Mouse (Mus musculus) liver, embryonic 12.5 days (tissue): ENCODE measurements at regions not wholly inside any gene's neighbourhood (a gene's known extent, or its start where the extent isn't known, plus 50 kb on each side); places are given as distances from the start of the nearest gene placed in this dataset.

Experiments used
- ATAC-seq: fragments of 200-750 bp; cut with Nextera tagmentation; 2 replicates; pipeline ENCODE4 v1.8.0; 2017; ENCODE audit warnings: moderate number of reproducible peaks, mild to moderate bottlenecking, moderate library complexity
- H3K27ac ChIP-seq: fragments of 300-500 bp; sonication (generic); 2 replicates; pipeline ENCODE4 v1.5.1; 2016; ENCODE audit warnings: mild to moderate bottlenecking
- H3K27me3 ChIP-seq: fragments of 300-500 bp; sonication (generic); replicated peaks from 2 replicates; pipeline ENCODE4 v1.6.1; 2016; ENCODE audit warnings: mild to moderate bottlenecking, moderate library complexity
- H3K36me3 ChIP-seq: fragments of 300-500 bp; sonication (generic); 2 replicates; pipeline ENCODE4 v1.6.1; 2016; ENCODE audit warnings: mild to moderate bottlenecking, moderate library complexity
- H3K4me1 ChIP-seq: fragments of 300-500 bp; sonication (generic); 2 replicates; pipeline ENCODE4 v1.6.1; 2016
- H3K4me2 ChIP-seq: fragments of 300-500 bp; sonication (generic); 2 replicates; pipeline ENCODE4 v1.6.1; 2016; ENCODE audit warnings: mild to moderate bottlenecking, moderate library complexity
- H3K4me3 ChIP-seq: fragments of 300-500 bp; sonication (generic); 2 replicates; pipeline ENCODE4 v1.5.1; 2016; ENCODE audit warnings: mild to moderate bottlenecking, moderate library complexity
- H3K9ac ChIP-seq: fragments of 300-500 bp; sonication (generic); 2 replicates; pipeline ENCODE4 v1.6.1; 2016; ENCODE audit warnings: mild to moderate bottlenecking, moderate library complexity
- H3K9me3 ChIP-seq: fragments of 300-500 bp; sonication (generic); replicated peaks from 2 replicates; pipeline ENCODE4 v1.6.1; 2016; ENCODE audit warnings: mild to moderate bottlenecking, moderate library complexity
- WGBS: fragments of 180-500 bp; shearing (Covaris S2); methylation state at CpG from one replicate; pipeline ENCODE4 v1.1.7; 2016; ENCODE audit not compliant: insufficient replicate concordance; 5-methylcytosine and 5-hydroxymethylcytosine counted together

DNA sequence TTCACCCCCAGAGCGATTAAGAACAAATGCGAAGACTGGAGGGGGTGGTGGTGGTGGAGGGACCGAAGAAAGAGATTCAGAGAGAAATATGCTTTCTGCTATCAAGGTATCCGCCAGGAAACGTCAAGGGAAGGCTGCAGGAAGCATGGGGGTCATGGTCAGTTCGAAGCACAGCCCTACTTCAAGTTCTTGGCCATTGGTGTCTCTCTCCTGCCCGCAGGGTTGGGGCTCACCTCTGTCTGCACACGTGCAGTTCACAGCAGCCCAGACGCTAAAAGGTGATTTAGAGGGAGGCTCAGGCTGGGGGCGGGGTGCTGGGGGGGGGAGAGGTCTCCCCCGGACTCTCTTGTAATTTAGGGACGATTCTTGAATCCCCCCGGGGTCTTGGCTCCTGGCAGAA is 533.1 kb upstream of the Tbx3 start:
- H3K9me3 ChIP-seq: 0 out of 2 replicates have a peak, but pooled peaks cover 8% of the 10 kb centered on the region
- H3K36me3 ChIP-seq: no peaks in the 10 kb centered on the region
- H3K4me1 ChIP-seq: no peaks in the 10 kb centered on the region
- H3K27me3 ChIP-seq: peaks cover 5% of the 10 kb centered on the region; the same call in 1 of the 2 replicates
- ATAC-seq: no peak
- WGBS: 34% methylated on average over 13 of the region's 13 CpGs
- no peak overlapping the region for H3K9ac ChIP-seq
- H3K27ac ChIP-seq: no peak overlapping the region
- H3K4me2 ChIP-seq: no peak overlapping the region
- H3K4me3 ChIP-seq: no peak overlapping the region

DNA sequence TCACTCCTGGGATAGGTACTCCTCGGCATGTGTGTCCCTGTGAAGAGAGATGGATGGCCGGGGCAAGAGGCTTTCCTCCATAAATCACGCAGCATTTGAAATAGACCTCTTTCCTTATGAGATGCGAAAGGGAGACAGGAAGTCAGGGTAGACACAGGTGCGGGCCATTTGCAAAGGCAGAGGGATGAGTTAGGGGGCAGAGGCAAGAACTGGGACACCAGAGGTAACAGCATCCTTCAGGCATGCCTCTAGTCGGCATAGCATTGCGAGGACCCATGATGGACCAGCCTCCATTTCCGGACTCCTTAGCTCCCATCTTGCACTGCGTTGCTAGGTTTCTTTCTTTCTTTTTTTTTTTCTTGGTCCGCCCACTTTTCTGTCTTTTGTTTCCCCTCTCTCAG is 532.6 kb upstream of the Tbx3 start:
- H3K4me2 ChIP-seq: no peak overlapping the region
- WGBS: 68% methylated on average over 10 of the region's 10 CpGs

DNA sequence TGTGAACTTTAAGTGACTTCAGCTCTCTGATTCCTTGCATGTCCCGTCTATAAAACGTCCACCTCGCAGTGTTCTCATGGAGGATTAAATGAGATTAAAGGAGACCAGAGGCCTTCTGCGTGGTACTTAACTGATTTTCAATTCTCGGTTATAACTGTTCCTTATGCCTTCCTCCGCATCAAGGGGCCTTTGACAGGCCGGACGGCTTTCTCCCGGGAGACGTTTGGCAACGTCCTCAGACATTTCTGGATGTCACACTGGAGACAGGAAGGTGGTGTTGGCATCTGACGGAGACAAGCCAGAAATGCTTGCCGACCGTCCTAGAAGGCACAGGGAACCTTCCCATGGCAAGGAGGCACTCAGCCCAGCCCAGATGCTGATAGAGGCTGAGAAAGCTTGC is 532.2 kb upstream of the Tbx3 start:
- WGBS: 58% methylated on average over 14 of the region's 14 CpGs
- no peak overlapping the region for H3K27ac ChIP-seq
- H3K9ac ChIP-seq: no peak overlapping the region

More for the DNA sequence above, 532.6 kb upstream of the Tbx3 start:
- ATAC-seq: no peak
- H3K27me3 ChIP-seq: peaks cover 5% of the 10 kb centered on the region; the same call in 1 of the 2 replicates
- H3K27ac ChIP-seq: no peak overlapping the region
- no peaks in the 10 kb centered on the region for H3K36me3 ChIP-seq
- H3K9ac ChIP-seq: no peak overlapping the region
- 0 out of 2 replicates have a peak, but pooled peaks cover 8% of the 10 kb centered on the region for H3K9me3 ChIP-seq
- no peaks in the 10 kb centered on the region for H3K4me1 ChIP-seq
- no peak overlapping the region for H3K4me3 ChIP-seq

DNA sequence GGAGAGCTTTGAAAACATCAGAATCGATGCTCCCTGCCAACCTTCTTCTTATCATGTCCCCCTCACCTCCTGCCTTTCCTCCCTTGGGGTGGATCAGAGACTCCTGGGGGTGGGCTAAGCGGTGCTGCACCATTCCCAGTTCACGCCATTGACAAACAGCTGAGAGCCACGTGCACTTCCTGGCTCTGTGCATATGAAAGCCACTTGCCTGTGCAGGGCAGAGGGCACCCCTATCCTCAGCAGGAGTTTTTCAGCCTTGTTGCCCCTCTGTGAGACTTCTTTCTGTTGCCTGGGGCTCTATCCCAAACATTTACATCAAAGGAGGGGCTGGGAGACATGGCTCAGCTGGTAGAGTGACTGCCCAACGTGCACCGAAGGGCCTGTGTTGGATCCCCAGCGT is 531.1 kb upstream of the Tbx3 start:
- ATAC-seq: no peak
- H3K4me2 ChIP-seq: no peak overlapping the region
- 41% methylated on average over 7 of the region's 7 CpGs for WGBS

More for the DNA sequence above, 532.2 kb upstream of the Tbx3 start:
- ATAC-seq: no peak
- Histone ChIP-seq H3K27me3 (peaks cover 5% of the 10 kb centered on the region; the same call in 1 of the 2 replicates), H3K36me3 (no peaks in the 10 kb centered on the region), H3K9me3 (0 out of 2 replicates have a peak, but pooled peaks cover 8% of the 10 kb centered on the region), H3K4me3 (no peak overlapping the region), H3K4me2 (no peak overlapping the region), H3K4me1 (no peaks in the 10 kb centered on the region)

DNA sequence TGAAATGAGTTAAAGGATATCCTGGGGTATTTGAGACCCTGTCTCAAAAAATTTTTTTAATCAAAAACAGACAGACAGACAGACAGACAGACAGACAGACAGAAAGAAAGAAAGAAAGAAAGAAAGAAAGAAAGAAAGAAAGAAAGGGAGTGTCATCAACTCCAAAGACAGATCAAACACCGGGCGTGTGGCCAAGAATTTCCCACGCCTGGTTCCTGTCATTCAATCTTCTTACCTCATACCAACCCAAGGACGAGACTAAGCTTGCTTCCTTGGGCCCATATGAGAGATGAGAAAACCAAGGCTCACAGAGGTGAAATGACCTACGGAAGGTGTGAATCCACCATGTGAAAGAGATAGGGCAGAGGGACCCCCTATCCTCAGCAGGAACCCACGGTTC is 530.7 kb upstream of the Tbx3 start:
- Histone ChIP-seq H3K9me3 (peaks cover 8% of the 10 kb centered on the region), H3K27me3 (peaks cover 5% of the 10 kb centered on the region; the same call in 1 of the 2 replicates), H3K4me2 (no peak overlapping the region), H3K36me3 (no peaks in the 10 kb centered on the region), H3K9ac (no peak overlapping the region), H3K4me1 (no peaks in the 10 kb centered on the region), H3K4me3 (no peak overlapping the region), H3K27ac (no peak overlapping the region)
- 60% methylated on average over 6 of the region's 6 CpGs for WGBS
- ATAC-seq: no peak

More for the DNA sequence above, 531.1 kb upstream of the Tbx3 start:
- H3K4me3 ChIP-seq: no peak overlapping the region
- H3K9ac ChIP-seq: no peak overlapping the region
- H3K27me3 ChIP-seq: peaks cover 5% of the 10 kb centered on the region; the same call in 1 of the 2 replicates
- H3K9me3 ChIP-seq: peaks cover 8% of the 10 kb centered on the region; the same call in 1 of the 2 replicates
- no peaks in the 10 kb centered on the region for H3K4me1 ChIP-seq
- no peak overlapping the region for H3K27ac ChIP-seq
- H3K36me3 ChIP-seq: no peaks in the 10 kb centered on the region

DNA sequence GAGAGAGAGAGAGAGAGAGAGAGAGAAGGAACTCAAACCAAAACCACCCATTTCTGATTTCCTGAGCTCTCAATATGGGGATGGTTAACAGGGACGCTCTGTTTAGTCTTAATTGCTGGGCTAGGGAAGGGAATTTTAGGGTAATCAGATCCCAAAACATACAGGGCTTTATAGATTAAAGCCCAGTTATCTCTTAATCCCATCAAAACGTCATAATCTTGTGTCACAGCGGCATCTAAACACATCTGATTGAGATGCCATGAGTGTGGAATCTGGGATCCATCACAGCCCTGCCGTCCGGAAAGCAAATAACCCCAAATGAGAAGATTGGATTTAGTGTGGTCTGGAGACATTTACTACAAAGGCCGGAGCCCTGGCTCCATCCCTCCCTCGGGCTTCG is 527.1 kb upstream of the Tbx3 start:
- H3K36me3 ChIP-seq: no peaks in the 10 kb centered on the region
- H3K4me2 ChIP-seq: no peak overlapping the region
- WGBS: 56% methylated on average over 8 of the region's 8 CpGs
- H3K27ac ChIP-seq: no peak overlapping the region
- no peak for ATAC-seq
- no peak overlapping the region for H3K4me3 ChIP-seq
- H3K27me3 ChIP-seq: no peaks in the 10 kb centered on the region
- no peak overlapping the region for H3K9ac ChIP-seq
- no peaks in the 10 kb centered on the region for H3K4me1 ChIP-seq
- peaks cover 8% of the 10 kb centered on the region for H3K9me3 ChIP-seq

DNA sequence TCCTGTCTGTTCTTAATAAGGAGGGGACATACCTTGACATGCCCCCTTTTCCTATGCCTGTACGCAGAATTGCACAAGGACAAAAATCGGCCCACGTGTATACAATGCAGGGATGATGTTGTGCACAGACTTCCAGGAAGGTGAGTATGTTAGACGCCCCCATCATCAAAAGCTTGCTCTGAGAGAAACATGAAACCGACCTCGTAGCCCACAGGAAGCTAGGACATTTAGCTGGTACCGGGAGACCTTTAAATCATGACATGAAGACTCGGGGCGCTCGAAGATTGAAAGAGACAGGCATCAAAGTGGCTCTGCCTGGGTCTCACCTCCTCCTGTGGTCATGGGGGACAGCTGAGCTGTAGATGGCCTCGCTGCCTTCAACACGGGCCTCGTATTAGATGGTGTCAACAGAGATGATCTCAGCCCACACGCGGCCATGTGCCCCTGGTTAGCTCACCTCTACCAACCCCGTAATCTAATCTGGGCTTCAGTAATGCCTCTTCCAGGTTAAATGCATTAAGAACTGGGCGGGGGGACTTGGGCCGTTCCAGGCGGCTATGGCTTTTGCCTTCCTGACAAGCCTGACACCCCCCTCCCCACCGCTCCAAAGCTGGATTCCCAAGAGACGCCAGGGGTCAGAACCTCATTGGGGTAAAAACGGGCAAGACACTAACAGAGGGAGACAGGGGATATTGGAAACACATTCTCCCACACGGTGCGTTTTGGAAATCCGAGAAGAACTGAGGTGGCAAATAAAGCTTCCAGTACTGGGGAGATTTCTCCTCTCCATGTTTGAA is 520.9 kb upstream of the Tbx3 start:
- Histone ChIP-seq H3K4me2 (no peak overlapping the region), H3K27me3 (no peaks in the 10 kb centered on the region), H3K36me3 (no peaks in the 10 kb centered on the region), H3K4me3 (no peak overlapping the region), H3K9ac (no peak overlapping the region), H3K9me3 (no peaks in the 10 kb centered on the region; the same call in 1 of the 2 replicates), H3K4me1 (no peaks in the 10 kb centered on the region), H3K27ac (no peak overlapping the region)
- 72% methylated on average over 25 of the region's 25 CpGs for WGBS
- no peak for ATAC-seq

DNA sequence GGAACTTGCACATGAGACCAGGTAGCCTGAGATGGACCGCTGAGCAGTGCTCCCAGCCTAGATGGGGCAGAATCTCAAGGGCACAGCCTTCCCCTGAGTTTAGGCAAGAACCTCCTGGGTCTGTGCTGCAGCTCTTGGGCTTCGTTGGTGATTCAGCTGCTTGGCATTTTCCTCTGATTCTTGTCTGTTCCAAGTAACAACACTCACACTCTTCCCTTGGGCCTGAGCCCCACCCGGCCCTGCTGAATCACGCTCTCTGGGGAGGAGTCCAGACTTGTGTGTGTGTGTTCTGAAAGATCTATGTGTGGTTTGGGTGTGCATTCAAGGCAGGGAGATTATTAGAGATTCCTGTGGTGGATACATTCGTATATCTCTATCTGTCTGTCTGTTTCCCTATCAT is 517.4 kb upstream of the Tbx3 start:
- no peaks in the 10 kb centered on the region for H3K4me1 ChIP-seq
- H3K27ac ChIP-seq: no peak overlapping the region
- H3K27me3 ChIP-seq: no peaks in the 10 kb centered on the region
- no peaks in the 10 kb centered on the region for H3K36me3 ChIP-seq
- no peak overlapping the region for H3K4me3 ChIP-seq
- no peak overlapping the region for H3K9ac ChIP-seq
- 66% methylated on average over 5 of the region's 5 CpGs for WGBS
- no peak for ATAC-seq
- peaks cover 12% of the 10 kb centered on the region; the same call in 1 of the 2 replicates for H3K9me3 ChIP-seq
- H3K4me2 ChIP-seq: no peak overlapping the region

DNA sequence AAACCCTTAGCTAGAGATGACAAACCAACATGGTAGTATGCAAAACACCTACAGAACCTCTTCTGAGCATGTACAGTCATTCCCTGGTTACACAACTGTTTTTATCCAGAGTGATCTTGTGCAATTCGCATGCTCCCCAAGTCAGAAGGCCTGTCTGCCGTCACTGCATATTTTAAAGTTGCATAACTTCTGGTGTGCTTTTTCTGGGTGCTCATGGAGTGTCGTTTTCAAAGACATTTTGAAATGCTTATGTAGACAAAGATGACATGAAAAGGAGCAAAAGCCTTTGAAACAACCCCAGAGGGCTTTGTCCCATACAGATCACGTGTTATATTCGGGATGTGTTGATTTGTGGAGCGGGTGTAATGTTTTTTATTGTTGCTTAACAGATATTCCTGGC is 513.8 kb upstream of the Tbx3 start:
- 62% methylated on average over 6 of the region's 6 CpGs for whole genome bisulfite sequencing
- Histone ChIP-seq H3K36me3 (no peaks in the 10 kb centered on the region), H3K4me1 (no peaks in the 10 kb centered on the region), H3K27ac (no peak overlapping the region), H3K9ac (no peak overlapping the region), H3K4me2 (no peak overlapping the region), H3K4me3 (no peak overlapping the region), H3K9me3 (peaks cover 12% of the 10 kb centered on the region; the same call in 1 of the 2 replicates), H3K27me3 (no peaks in the 10 kb centered on the region)
- ATAC-seq: no peak

DNA sequence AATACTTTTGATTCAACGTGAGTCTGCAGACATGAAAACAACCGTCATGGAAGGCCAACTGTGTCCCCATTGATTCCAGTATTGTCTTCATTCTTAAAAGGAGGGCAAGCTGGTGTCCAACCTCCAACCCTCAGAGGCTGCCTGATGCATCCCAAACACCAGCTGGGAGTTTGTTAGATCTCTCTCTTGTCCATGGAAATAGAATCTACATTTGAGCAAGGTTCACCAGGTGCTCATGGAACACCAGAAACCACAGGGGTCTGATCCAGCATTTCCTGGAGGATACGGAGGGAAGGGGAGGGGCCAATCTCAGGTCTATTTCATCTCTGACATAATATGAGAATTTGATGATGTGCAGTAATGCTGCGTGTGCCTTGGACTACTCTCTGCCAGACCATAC is 512.3 kb upstream of the Tbx3 start:
- no peak for ATAC-seq
- WGBS: 59% methylated on average over 4 of the region's 4 CpGs
- no peak overlapping the region for H3K4me2 ChIP-seq

DNA sequence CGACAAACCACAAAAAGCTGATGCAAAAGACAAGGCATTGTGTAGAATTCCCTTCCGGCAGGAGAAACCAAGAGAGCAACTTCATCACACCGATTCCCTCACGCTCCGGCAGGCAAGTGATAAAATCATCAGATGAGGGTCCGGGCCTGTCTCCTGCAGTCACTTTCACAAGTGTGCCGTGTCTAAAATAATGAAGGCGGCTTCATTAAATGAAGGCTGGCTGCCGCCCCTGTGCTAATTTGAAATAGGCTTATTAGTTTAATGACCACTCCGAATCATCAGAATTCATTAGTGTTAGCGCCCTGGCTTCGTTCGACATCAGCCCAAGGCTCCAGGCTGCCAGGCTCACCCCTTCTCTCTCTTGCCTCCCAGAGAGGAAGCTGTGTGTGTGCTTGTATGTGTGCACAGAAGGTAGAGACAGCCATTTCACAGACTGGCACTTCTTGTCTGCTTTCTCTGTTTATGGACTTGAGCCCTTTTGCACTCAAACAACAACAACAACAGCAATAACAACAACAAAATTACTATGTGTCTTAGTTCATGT is 508.3 kb upstream of the Tbx3 start:
- H3K9ac ChIP-seq: no peak overlapping the region
- 83% methylated on average over 13 of the region's 13 CpGs for WGBS
- ATAC-seq: no peak
- no peaks in the 10 kb centered on the region for H3K27me3 ChIP-seq
- peaks cover under 1% of the 10 kb centered on the region; the same call in 1 of the 2 replicates for H3K9me3 ChIP-seq
- no peak overlapping the region for H3K27ac ChIP-seq
- H3K4me2 ChIP-seq: no peak overlapping the region
- no peaks in the 10 kb centered on the region for H3K4me1 ChIP-seq
- H3K36me3 ChIP-seq: no peaks in the 10 kb centered on the region
- no peak overlapping the region for H3K4me3 ChIP-seq

More for the DNA sequence above, 512.3 kb upstream of the Tbx3 start:
- no peaks in the 10 kb centered on the region for H3K4me1 ChIP-seq
- H3K27me3 ChIP-seq: no peaks in the 10 kb centered on the region
- no peak overlapping the region for H3K27ac ChIP-seq
- no peak overlapping the region for H3K9ac ChIP-seq
- H3K4me3 ChIP-seq: no peak overlapping the region
- H3K36me3 ChIP-seq: no peaks in the 10 kb centered on the region
- peaks cover 12% of the 10 kb centered on the region; the same call in 1 of the 2 replicates for H3K9me3 ChIP-seq

DNA sequence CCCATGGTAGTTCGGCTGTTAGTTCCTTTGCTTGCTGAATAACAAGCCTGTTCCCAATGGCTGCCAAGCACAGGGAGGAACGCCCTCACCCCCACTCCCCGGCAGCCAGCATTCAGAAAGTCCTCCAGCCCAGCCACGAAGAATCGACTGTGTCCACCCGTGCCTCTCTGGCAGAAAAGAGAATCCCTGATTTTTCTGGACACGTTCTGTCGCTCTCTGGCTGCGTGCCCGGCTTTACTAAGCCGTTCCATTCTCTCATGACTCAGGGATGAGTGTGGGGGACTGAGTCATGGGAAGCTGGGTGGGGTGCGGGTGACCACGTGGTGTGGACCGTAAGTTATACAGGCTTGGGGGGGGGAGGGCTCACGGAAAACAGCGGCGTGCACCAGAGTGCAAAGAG is 502.8 kb upstream of the Tbx3 start:
- Histone ChIP-seq H3K9me3 (peaks cover 4% of the 10 kb centered on the region; the same call in 1 of the 2 replicates), H3K27me3 (no peaks in the 10 kb centered on the region), H3K36me3 (no peaks in the 10 kb centered on the region), H3K4me3 (no peak overlapping the region), H3K27ac (no peak overlapping the region), H3K4me1 (no peaks in the 10 kb centered on the region), H3K9ac (no peak overlapping the region), H3K4me2 (no peak overlapping the region)
- ATAC-seq: no peak
- WGBS: 71% methylated on average over 17 of the region's 17 CpGs
